Mouse (Mus musculus) adrenal gland, adult 8-10 months (tissue): ENCODE data around the gene Cpsf3. TPM values are rescaled to one million over a fixed set of nuclear protein-coding genes. Genes with fewer than 3 reads are reported as not detected.
A peak's percentile ranks its signal among the peaks of the same experiment; 100 is the strongest.

Source experiments
- DNase-seq: peaks from one replicate; pipeline ENCODE4 v3.0.0; 2022
- total RNA-seq, 4 experiments: library from RNA; stranded (reverse); gene quantifications; 2 replicates each; pipeline ENCODE4 v1.2.4; 2022

Cpsf3 gene
- total RNA-seq, result 10 to 100 TPM; 65.3 to 78.3 (median 69.5) TPM

DNA sequence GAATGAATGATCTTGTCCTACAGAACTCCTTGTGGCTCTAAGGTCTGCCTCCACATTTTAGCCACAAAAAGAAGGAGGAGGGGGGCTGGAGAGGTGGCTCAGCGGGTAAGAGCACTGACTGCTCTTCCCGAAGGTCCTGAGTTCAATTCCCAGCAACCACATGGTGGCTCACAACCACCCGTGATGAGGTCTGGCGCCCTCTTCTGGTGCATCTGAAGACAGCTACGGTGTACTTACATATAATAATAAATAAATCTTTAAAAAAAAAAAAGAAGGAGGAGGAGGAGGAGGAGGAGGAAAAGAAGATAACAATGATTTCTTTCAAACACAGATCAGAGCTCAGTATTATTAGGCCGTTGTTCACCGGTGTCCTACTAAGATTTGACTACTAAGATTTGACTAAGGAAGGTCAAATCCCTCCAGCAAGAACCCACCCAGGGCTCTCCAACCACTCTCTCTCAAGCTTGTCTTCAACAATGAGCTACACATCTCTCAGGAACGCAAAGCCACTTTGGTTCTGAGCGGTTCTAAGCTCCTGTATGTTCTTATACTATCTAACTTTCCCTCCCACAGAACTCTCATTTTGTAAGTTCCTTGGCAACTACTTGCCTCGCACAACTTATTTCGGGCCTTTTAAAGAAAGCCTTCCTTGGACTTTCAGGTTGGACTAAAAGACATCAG, at the start of gene Cpsf3:
TSS of gene Cpsf3 (plus strand) at position 631 of the 681 bp plus-strand sequence.
- DNase-seq, result no peak

DNA sequence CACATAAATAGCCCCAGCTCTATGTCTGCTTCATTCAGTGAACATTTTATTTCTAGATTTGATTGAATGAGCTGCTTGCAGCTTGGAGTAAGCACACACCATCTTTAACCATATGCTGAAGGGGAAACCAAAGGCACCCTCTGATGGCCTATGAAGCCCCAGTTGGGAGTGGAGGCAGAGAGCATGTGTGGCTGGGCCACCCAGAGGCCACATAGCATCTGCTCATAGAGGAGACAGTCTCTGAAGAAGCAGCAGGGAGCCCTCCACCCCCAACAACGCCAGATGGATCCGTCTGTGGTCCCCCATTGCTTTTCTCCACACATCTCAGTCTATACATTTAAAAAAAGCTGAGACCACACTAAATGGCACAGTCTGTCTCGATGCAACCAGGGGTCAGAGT, 43.2 kb upstream of the Cpsf3 start:
- no peak for DNase-seq

GRCm38 (mm10) chr12:21244375-21244960, 40.7 kb upstream of the Cpsf3 start:
- DNase-seq, result no peak

DNA sequence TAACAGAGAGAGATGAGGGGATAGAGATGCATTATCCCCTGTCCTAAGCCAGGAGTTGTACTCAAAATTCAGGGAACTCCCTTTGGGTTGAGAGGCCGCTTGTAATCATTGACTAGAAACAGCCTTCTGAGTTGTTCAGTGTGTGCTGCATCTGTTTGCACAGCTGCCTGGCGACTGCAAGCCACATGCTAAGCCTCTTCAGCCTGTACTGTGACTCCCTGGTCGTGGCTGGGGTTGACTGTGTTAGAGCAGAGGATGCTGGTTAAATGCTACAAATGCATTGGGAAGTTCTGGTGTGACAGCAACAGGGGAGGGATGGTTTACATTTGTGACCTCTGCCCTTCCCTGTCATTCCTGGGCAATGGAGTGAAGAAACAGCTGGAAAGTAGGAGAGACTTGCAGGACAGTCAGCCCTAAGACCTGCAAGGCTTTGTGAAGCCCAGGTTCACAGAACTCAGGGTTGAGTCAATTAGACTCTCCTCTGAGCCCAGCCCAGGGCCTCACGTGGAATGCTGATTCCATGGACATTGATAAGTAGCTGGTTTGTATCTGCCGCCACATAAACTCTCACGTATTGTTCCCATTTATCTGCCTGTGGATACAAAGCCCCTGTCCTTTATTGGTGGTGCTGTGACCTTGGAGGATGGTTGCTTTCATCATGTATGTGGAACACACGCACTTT, 37.3 kb upstream of the Cpsf3 start:
- no peak for DNase-seq

DNA sequence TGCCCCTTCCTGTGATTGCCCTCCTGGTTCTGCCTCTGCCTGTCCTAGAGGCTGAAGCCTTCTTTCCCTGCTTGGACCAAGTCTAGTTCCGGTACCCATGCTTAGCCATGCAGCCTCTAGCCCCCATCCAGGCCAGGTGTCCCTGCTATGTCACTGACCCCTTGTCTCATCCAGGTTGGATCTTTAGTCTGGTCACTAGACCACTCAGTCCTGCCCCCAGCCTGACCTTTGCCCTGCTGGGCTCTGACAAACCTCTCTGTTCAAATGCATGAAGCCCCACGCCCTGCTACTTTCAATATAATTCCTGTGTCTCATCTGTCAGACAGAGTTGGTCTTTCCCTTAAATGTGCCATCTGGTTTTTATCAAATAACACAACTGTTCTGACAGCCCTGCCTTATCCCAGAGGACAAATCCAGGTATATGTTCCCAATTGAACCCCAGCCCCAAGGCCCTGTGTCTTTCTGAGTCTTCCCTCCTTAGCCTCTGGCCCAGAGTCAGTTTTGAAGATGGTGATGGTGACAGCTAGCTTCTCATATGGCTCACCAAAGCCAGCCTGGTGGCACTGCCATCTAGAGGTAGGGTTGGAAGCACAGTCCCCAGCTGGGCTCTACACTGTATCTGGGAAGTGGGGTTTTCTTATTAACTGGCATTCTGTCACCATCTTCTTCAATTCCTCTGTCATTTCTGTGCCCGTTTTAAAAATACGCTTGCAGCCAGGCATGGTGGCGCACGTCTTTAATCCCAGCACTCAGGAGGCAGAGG, 24.5 kb upstream of the Cpsf3 start:
- DNase-seq, result no peak

- no peak for DNase-seq
These were observed 23.7 kb upstream of the Cpsf3 start for GRCm38 (mm10) chr12:21261521-21261920.

DNA sequence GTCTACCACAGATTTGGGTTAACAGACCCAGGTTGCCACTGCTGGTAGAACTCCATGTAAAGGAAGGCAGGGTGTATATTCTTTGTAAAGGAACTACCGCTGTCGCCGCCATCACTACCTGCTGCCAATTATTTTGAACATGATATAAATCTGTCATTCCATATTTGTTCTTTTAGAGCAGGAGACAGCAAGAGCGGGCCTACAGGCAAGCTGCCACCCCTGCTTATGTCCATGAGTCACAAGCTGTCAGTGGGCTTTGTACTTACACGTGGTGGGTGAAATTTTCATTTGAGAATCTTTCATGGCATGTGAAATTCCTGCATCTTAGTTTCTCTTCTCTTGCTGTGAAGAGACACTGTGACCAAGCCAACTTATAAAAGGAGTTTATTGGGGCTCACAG, 21.9 kb upstream of the Cpsf3 start:
- DNase-seq, result no peak

DNA sequence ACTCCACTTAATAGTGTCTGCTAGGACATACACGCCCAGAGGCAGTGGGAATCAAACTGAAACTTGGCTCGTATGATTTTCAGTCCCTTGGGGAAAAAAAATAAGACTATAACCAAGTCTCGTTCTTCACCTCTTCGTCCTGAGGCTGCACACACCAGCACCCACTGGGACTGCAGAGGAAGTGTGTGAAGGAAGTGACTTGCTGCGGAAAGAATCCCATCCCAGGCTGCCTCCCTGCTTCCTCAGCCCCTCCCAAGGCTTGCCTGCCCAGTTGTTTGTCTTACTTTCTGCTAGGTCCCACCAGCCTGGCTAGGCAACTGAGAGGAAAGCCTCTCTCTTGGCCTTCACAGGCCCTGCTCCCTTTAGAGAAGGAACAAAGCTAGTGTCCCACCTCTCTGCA, 20.9 kb upstream of the Cpsf3 start:
- peak; percentile 36 for DNase-seq

DNA sequence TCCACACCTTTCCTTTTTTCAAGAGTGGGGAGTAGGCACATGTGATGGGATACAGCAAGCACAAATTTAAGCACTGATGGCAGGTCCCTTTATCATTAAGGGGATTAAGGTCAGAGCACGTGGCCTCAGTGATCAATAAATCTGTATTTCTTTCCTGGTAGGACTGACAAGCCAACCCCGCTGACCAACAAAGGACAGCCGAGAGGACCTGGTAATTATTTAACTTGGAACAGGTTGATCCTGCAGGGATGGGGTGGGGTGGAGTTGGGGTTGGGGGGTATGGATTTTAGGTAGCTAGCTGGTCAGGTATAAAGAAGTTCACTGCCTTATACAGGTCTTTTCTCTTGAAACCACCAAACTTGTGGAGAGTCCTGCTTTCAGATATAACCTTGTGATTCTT, 20.2 kb upstream of the Cpsf3 start:
- no peak for DNase-seq

DNA sequence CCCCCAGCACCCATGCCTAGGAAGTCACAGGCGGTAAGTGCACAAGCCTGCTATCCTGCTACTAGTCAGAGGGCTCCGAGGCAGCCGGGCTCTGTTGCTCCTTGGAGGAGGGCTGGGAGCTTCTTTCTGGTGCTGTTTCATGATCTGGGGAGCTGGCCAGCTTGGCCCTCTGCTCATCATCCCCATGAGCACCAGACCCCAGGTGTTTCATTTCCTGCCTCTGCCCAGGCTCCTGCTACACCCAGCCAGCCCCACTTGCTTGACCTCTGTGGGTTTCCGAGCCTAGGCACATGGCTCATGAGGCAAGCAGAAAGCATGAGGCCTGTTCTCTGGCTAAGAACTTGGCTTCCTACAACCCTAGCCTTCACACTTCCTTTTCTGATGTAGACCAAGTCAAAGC, 19.7 kb upstream of the Cpsf3 start:
- DNase-seq, result no peak

DNA sequence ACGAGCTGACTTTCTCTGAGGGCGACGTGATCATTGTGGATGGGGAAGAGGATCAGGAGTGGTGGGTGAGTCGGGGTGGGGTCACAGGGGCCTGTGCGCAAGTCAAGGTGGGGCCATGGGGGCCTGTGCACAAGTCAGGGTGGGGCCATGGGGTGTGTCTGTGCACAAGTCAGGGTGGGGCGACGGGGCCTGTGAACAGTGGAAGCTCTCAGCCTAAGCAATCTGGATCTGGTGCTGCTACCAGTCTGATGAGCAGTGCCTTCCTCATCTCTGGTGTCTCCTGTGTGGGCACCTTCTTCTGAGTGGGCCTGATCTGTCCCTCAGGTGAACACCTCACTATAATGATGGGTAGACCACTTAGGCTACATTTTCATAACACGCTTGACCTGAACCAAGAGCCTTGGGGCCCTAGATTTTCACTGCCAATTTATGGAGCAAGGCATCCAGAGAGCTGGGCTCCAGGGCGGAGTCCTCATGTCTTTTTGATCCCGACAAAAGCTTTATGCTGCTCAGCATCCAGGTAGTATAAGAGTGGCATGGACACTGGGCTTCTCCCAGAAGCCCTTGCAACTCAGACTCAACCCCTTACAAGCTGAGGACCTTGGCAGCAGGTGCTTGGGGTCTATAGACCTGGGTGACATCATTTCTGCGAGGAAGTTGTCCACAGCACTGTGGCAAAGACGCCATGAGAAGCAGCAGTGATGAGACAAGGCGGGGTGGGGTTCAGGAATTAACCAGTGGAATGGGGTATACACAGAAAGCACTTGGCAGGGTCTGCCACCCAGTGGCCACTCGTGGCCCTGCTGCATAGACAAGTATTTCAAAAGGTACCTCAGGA, 19.0 kb upstream of the Cpsf3 start:
- peak; percentile 42 for DNase-seq

DNA sequence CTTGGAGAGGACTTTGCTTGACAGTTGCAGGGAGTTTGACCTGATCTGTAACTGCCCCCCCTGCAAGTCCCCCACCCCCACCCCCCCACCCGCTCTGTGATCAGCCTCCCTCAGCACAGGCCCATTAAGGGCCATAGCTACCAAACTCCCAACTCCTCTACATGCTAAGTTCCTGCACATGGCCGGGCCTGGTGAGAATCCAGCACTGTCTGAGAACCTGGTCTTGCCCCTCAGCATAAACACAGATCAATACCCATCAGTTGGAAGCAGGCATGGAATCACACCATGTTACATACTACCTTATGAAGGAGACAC, 18.4 kb upstream of the Cpsf3 start:
- DNase-seq, result no peak

DNA sequence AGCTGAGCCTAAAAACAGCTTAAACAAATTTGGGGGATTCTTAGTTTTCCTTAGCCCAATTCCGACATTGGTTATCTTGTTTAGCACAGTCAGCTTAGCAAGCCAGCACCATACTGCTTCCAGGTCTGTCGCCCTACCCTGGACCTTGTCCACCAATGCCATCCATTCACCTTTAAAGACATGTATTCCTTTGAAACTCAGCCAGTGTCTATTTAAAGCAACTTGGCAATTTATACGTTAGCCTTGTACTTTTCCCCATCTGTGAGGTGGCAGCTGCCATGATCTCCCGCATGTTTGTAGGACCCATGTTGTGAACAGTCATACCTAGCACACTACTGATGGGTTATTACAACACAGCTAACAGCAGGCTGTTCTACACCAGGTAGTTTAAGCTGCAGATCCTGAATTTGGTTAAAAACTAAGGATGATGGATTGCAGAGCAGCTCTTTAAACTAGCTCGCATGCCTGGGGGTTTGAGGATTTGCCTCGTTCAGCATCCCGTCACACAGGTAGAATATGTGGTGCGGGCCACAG, 17.0 kb upstream of the Cpsf3 start:
- DNase-seq, result no peak

- DNase-seq, result no peak
These were observed 10.7 kb upstream of the Cpsf3 start for GRCm38 (mm10) chr12:21274446-21274845.

DNA sequence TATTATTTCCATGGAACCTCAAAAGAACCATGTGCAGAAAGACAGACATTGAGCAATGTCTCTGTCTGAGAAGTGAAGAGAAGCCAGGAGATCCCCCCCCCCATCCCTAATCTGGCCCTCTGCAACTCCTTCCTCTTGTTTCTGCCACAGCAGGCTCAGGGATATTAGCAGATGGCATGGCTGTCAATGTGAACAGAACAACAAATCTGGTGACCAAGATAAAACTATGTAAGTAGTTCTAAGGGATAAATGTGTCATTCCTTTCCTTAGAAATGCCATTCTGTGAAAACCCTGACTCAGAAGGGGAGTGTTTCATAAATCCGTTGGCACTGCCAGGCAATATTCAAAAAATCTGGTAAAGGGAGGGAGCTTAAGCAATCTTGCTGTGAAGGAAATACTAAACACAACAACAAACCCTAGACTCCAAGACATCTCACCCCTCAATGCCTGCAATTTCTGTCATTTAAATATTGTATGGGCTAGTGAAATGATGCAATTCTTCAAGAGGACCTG, 7.8 kb upstream of the Cpsf3 start:
- DNase-seq, result no peak

- no peak for DNase-seq
These were observed 484 bp downstream of the Cpsf3 start for GRCm38 (mm10) chr12:21285508-21286242.

DNA sequence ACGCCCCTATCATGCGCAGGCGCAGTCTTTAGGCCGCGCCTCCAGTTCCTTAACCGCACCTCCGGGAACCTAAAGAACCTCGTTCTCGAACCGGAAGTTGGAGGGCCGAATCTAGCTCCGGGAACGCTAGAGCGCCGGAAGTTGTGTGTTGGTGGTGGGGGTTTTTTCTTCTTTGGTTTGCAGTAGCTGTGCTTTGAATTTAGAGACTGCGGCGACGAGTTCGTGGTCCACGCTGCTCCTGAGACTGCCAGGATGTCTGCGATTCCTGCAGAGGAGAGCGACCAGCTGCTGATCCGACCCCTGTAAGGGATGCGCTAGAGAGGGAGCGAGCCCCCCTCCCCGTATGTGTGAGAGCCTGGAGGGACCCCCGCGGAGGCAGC, 1.0 kb downstream of the Cpsf3 start, which contains the start of gene Itgb1bp1:
TSS of gene Itgb1bp1 (minus strand) at position 42 of the 380 bp plus-strand sequence.
- DNase-seq, result peak; percentile 98

DNA sequence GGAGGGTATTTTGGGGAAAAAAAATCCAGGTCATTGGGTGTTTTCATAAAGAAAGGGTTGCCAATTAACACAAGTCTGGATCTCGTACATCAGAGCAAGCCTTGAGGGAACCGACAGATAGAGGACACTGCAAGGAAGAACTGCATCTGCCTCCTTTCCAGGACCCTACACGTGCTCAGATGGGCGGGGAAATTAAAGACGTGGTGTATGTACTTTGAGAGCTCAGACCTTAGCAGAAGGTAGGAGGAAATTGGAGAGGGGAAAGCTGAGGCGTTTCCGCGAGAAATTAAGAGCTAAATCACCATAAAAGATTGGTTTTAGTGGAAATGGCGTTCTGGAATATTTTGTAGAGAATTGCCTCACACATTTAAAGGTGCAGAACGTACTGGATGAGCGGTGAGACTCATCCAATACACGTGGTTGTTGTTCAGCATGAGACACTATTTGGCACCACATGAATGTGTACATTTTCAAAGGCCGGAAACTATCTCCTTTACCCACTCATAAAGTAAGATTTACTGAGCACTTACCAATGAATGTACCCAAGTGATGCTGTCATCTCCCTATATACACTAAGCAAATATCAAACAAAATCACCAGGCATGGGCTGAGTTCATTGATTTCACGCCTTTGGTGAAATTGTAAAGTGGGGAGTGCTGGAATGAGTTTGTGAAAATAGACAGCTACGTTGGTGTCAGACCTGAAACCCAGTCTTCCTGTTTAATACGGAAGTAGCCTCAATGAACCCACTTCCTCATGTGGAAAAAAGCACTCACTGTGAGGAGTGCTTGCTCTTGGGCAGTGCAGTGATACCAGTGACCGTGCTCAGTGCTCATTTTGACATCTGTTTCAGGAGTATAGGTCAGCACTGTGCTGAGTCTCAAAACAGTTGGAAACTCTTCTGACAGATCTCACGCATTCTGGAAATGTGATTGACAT, 1.8 kb downstream of the Cpsf3 start:
- no peak for DNase-seq

GRCm38 (mm10) chr12:21288716-21289395, 3.7 kb downstream of the Cpsf3 start:
- DNase-seq, result no peak
